Mouse (Mus musculus): Measurements from ENCODE around the gene Slc30a10.

DNA sequence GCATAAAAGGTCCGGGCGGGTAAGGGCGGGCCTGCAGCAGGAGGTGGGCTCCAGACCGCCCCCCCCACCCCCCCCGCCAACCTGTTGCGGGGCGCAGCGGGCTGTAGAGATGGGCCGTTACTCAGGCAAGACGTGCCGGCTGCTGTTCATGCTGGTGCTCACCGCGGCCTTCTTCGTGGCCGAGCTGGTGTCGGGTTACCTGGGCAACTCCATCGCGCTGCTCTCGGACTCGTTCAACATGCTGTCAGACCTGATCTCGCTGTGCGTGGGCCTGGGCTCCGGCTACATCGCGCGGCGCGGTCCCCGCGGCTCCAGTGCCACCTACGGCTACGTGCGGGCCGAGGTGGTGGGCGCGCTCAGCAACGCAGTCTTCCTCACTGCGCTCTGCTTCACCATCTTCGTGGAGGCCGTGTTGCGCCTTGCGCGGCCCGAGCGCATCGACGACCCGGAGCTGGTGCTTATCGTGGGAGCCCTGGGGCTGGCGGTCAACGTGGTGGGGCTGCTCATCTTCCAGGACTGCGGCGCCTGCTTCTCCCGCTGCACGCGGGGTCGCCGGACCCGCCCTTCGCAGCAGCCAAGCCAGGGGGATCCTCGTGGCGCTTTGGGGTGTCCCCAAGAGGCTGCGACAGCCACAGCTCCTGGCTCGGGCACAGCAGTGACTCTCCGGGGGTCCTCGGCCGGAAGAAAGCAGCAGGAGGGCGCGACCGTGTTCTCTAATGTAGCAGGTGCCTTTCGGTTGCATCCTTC, 480 bp downstream of the Slc30a10 start:
- TF ChIP-seq TAL1 (IDR thresholded peaks at IDR 0.05; ENCODE audit: low read length) = no peak
- TF ChIP-seq GATA1 (IDR thresholded peaks at IDR 0.05; ENCODE audit: low read length) = no peak
